Mouse (Mus musculus): ENCODE results near the gene Pih1d1.

DNA sequence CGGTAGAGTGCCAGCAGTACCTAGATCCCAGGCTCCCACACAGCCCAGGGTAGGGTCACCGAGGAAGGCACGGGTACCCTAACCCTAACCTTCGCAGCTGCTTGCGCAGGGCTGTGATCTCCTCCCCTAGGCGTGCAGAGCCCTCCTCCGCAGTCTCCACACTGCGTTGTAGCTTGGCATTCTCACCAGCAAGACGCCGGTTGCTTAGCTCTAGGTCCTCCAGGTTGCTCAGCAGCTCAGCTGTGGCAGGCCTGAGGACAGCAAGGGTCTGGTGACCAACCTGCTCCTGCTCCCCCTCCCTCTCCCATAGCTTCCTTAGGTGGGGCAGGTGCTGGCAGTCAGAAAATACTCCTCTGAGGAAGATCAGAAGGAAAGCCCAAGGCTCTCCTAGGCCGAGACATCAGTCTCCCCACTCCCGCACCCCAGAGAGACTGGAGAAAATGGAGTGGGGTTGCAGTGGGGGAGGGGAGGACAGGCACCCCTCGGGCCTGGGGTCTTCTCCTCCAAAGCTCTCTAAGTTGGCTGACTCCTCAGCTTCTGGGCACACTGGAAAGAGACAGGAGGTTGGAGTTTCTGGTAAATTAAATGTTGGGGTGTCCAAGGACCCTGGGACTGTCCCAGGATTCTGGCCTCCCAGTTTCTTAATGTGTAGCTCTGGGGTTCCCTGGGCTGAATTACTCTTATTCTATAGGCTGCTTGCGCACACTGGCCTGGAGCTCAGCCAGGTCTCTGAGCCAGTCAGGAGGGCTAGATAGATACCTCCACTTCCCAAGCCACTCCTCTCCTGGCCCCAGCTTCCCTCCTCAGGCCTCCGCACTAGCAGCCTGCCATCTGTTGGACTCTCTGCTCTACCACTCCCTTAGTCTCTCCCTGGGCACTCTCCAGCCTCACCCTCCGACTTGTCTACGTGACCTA, 40.0 kb downstream of the Pih1d1 start:
- TF ChIP-seq CTCF (IDR thresholded peaks at IDR 0.05; ENCODE audit: extremely low read depth, insufficient read depth, insufficient read length, insufficient replicate concordance) (no peak), POLR2A (IDR thresholded peaks at IDR 0.05; ENCODE audit: low read depth, low read length) (no peak)
